Mouse (Mus musculus): ENCODE data around the gene Dcdc2b.

GRCm38 (mm10) chr4:129571551-129572084 is 42.4 kb downstream of the Dcdc2b start:
- TF ChIP-seq MAFK (IDR thresholded peaks at IDR 0.05; ENCODE audit: insufficient read depth, low read depth, low read length), result no peak
- no peak for TF ChIP-seq ZNF384 (IDR thresholded peaks at IDR 0.05; ENCODE audit: low read depth, low read length)
